Mouse (Mus musculus): ENCODE measurements around the gene Smim22. TPM values are rescaled to one million over a fixed set of nuclear protein-coding genes. Genes with fewer than 3 reads are reported as not detected.

Smim22 gene
- 177 and 286 TPM in 2 replicates for polyA plus RNA-seq (2012; rRNA removed)

GRCm38 (mm10) chr16:5007067-5007466 lies at the start of gene Smim22:
TSS of gene Smim22 (plus strand) at chr16:5007288.

DNA sequence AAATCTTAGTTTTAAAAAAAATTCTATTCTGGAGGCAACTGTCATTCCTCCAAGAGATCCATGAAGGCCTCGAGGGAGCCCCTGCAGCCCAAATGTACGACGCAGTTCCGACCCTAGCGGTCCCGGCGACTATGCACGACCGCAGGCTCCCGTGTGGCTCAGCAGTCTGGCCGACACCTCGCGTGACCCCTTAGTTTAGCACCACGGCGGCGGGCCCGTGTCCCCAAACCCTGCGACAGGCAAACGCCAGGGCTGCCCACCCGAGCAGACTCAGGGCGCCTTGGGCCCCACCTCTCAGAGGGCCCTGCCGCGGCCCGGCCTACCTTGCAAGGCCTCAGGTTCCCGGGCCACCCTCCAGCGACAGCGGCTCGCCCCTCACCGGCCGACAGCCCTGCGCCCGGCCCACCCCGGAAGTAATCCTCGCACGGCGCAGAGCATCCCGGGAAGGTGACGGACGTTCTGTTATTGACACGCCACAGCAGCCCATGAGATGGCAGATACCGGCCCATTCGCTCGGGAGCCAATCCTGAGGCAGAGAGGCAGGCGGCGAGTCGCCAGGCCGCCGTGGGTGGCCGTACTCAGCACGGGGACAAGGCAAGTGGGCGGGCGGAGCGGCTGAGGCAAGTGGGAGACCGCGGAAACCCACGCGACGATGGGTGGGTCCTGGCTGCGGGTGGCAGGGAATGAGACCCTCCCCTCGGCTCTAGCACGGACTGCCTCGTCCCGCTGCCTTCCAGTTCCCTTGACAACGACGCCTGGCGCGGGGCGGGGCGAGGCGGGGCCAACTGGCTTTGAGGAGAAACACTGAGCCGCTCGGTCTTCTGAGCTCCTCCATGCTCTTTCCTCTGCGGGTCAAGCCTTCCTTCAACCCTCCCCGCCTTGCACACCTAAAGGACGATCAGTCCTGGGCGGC lies 43.0 kb upstream of the Smim22 start, which contains the start of gene Anks3:
Gene Anks3 (minus strand): TSS at position 409 of the 913 bp plus-strand sequence.

GRCm38 (mm10) chr16:4997553-4997952 lies 9.5 kb upstream of the Smim22 start, which contains the start of gene Sept12:
TSS of gene Sept12 (minus strand) at chr16:4997852.

GRCm38 (mm10) chr16:5013054-5013838 lies 6.2 kb downstream of the Smim22 start, which contains the start of gene Rogdi:
TSS of gene Rogdi (minus strand) at chr16:5013553.

DNA sequence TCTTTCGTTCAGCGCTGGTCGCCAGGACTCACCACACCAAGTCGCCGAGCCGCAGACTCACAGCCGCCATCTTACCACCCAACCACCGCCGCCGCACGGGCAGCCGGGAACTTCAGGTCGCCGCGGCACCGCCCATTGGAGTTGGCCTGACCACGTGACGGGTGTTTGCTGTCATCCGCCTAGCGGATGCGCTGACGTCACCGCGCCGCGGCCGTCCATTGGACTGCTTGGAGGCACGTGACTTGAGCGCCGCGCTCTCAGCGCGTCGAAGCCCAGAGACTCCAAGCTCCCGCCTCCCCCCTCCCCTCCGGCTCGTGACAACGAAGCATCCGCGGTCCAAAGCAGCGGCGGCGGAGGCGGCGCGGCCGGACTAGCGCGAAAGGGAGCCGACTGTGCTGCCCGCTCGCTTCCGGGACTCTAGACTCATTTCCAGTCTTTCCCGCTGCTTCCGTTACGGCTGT lies 42.7 kb downstream of the Smim22 start, which contains the start of the genes Glyr1 and Ubn1:
Gene Glyr1 (minus strand): TSS at position 90 of the 461 bp plus-strand sequence.
Gene Ubn1 (plus strand): TSS at position 284 of the 461 bp plus-strand sequence.

Other genes starting within 250 kb of the Smim22 start
- gene Cdip1, start 217.0 kb upstream of the Smim22 start, polyA plus RNA-seq (2012; rRNA removed), result 58.9 and 69.7 TPM in 2 replicates
- not detected in 2 replicates for gene 4930562C15Rik, start 171.9 kb upstream of the Smim22 start, polyA plus RNA-seq (2012; rRNA removed)
- 50.0 and 54.2 TPM in 2 replicates for gene Ubald1, start 127.0 kb upstream of the Smim22 start, polyA plus RNA-seq (2012; rRNA removed)
- 150 and 154 TPM in 2 replicates for gene Mgrn1, start 121.0 kb upstream of the Smim22 start, polyA plus RNA-seq (2012; rRNA removed)
- 61.3 and 73.2 TPM in 2 replicates for gene Nudt16l1, start 68.5 kb upstream of the Smim22 start, polyA plus RNA-seq (2012; rRNA removed)
- gene Anks3, start 43.1 kb upstream of the Smim22 start, polyA plus RNA-seq (2012; rRNA removed), result 47.4 and 47.8 TPM in 2 replicates
- not detected in 2 replicates for gene Sept12, start 9.4 kb upstream of the Smim22 start, polyA plus RNA-seq (2012; rRNA removed)
- gene Rogdi, start 6.3 kb downstream of the Smim22 start, polyA plus RNA-seq (2012; rRNA removed), result 64.7 and 69.2 TPM in 2 replicates
- 44.5 and 45.5 TPM in 2 replicates for gene Glyr1, start 42.6 kb downstream of the Smim22 start, polyA plus RNA-seq (2012; rRNA removed)
- 26.9 and 27.8 TPM in 2 replicates for gene Ubn1, start 42.8 kb downstream of the Smim22 start, polyA plus RNA-seq (2012; rRNA removed)
- gene Ppl, start 125.1 kb downstream of the Smim22 start, polyA plus RNA-seq (2012; rRNA removed), result 1.8 and 1.9 TPM in 2 replicates
- gene Sec14l5, start 139.8 kb downstream of the Smim22 start, polyA plus RNA-seq (2012; rRNA removed), result not detected in 2 replicates
- 38.6 and 40.0 TPM in 2 replicates for gene Nagpa, start 196.7 kb downstream of the Smim22 start, polyA plus RNA-seq (2012; rRNA removed)
- 2.4 and 2.7 TPM in 2 replicates for gene AU021092, start 215.0 kb downstream of the Smim22 start, polyA plus RNA-seq (2012; rRNA removed)
- gene Alg1, start 226.3 kb downstream of the Smim22 start, polyA plus RNA-seq (2012; rRNA removed), result 49.5 and 51.3 TPM in 2 replicates
- 56.7 and 59.3 TPM in 2 replicates for gene Eef2kmt, start 248.7 kb downstream of the Smim22 start, polyA plus RNA-seq (2012; rRNA removed)